Mouse (Mus musculus): ENCODE results near the gene Syne4.

- TF ChIP-seq MAFK (IDR thresholded peaks at IDR 0.05; ENCODE audit: insufficient read depth, low read depth, low read length): no peak
- TF ChIP-seq ZC3H11A (IDR thresholded peaks at IDR 0.05; ENCODE audit: borderline replicate concordance, low read depth, low read length): no peak
- no peak for TF ChIP-seq ZNF384 (IDR thresholded peaks at IDR 0.05; ENCODE audit: low read depth, low read length)
- TF ChIP-seq HCFC1 (IDR thresholded peaks at IDR 0.05; ENCODE audit: borderline replicate concordance, insufficient read depth, low read length): no peak; the same call in 1 of the 2 replicates
Observed at GRCm38 (mm10) chr7:30322285-30322667, 7.7 kb downstream of the Syne4 start.

Data from ES-E14 (cell line).